Mouse (Mus musculus) spleen, embryonic (tissue): Measurements from ENCODE around the gene Ccdc149.

Source experiments
- CTCF ChIA-PET: fragments of 350-600 bp; sonication (Branson Sonifier 250); formaldehyde crosslinking; loops from one replicate; lab custom pipeline; 2022; lab: Charles Lee

Ccdc149 gene

DNA sequence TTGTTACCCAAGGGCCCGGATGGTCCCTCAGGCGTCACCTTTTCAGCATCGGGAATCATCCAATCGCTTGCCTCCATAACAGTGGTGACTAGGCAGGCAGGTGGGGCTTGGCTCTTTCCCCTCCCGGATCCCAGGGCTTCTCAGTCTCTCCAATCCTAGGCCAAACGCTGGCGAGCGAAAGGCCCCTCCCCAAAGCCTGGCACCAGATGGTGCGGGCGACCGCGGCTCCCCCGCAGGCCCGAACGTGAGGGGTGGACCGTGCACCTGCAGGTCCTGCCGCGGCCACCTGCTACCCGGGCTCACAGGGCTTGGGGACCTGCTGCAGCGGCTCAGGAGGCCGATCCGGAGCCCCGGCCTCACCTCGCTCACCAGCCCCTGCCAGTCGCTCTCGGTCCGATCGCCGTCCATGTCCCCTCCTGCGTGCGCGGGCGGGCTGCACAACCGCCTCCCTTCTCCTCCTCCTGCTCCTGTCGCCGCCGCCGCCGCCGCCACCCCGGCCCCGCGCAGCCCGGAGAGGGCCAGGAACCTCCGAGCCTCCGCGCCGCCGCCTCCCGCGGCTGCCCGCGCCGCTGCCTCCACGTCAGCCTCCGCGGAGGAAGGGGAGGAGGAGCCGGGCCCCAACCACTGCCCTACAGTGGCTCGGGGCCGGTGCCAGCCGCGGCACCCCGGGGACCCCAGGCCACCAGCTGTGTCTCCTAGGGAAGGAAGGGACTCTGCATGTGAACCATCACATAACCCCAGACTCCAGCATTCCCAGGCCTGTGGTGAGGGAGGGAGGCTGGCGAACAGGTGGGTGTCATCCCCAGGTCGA is at the start of gene Ccdc149:
Gene Ccdc149, minus strand, starts transcription at position 531 of the 811 bp plus-strand sequence.
- CTCF ChIA-PET: no interaction called here

DNA sequence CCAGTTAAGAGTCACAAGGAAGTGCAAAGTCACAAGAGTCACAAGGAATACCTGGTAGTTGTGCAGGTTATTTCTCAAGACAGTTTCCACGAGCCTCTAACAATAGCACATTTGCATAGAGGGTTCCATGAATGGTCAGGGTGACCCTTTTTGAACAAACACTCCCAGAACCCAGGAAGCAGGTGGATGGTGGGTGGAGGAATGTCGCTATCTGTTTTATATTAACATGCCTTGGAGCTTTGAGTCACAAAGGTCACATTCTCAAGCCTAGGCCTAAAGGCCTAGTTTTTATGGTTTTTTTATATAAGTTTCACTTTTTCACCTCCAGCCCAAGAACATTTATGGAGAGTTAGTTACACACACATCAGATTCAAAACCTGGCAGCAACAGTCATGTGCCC is 48.6 kb upstream of the Ccdc149 start:
- CTCF ChIA-PET: no interaction called here

DNA sequence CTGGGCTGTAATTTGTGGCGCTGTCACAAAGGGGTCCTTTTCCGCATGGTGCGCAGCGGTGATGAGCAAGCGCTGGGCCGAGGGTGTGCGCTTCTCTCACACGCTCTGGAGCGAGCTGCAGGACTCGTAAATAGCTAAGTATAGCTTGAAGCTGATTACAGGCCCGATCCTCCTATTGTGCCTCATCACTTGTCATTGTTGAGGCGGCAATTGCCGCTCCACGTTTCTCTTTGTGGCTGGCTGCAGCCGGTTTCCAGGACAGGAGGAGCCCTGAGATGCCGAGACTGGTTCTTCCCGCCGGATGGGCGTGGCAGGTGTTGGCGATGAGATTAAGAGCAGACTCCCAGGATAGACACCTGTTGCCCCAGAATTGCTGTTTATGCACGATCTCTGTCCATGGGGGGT is 44.8 kb upstream of the Ccdc149 start:
- CTCF ChIA-PET: interaction anchor here (0.6 kb wide), 1 partner anchor 333 kb away, joined by 3 read pairs; no protein-coding TSS in a partner anchor

DNA sequence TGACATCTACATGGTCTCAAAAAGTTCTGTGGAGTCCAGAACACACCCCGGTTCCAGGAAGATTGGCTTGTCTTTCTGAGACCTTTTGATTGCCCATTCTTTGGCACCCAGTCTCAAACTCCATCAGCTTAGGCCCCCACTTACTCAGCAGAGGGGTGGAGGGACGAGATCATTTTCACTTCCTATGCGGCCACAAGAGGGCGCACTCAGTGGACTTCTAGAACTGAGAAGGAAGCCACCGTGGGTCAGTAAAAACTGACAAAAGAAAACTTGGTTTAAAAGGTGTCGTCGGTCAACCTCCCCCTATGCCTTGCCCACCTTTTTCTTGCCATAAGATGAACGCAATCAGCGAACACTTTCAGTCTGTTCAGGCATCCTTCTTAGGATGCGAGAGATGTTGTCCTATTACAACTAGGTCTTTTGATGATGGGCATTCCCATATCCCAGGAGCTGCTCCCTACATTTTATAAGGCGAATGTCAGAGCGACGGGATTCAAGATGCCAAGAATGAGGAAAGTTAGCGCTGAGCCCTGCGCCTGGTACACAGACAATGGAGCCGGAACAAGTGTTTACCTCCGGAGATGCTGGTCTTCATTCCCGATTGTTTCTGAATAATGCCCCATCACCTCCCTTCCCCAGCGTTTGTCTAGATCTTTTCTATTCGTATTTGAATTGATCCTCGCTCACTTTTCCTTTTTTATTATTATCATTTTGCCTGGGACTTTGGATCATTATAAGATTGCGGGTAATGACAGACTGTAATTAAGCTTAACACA is 44.1 kb upstream of the Ccdc149 start:
- CTCF ChIA-PET: interaction anchor here (0.6 kb wide), 1 partner anchor 334 kb away, joined by 3 read pairs; no protein-coding TSS in a partner anchor

DNA sequence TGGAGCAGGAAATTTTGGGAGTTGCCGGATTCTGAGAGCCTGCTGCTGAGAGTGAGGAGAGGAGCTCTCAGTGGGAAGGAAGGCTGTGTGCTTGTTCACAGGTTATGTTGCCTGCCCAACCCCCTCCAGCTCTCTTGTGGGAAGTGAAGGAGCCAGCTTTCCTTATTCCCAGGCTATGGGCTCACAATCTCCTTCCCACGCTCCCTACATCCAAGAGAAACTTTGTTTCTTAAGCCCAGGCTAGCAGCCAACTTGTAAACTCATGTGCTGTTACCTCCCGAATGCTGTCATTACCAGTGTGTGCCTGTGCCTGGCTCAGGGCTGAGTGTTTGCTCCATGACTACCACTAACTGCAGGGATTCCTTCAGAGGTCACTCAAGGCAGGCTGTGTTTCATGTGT is 39.8 kb upstream of the Ccdc149 start:
- CTCF ChIA-PET: no interaction called here

DNA sequence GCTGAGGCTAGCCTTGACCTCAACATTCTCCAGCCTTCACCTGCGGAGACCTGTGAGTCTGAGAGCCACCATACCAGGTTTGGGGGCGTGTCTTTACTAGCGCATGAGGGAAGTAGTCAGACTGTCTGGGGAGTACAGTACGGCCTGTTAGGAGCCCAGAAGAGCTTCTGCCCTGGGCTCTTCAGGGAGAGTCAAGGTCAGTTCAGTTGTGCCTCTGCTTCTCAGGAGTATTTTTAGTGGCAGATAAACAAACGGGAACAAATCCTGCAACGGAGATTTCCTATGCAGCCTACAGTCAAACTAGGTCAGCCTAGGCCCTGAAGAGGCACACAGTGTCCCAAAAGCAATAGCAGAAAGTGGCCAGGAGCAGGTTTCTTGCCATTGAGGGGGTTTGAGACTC is 38.1 kb upstream of the Ccdc149 start:
- CTCF ChIA-PET: no interaction called here

GRCm38 (mm10) chr5:52504666-52505065 is 33.3 kb upstream of the Ccdc149 start:
- CTCF ChIA-PET: no interaction called here

- CTCF ChIA-PET: no interaction called here
Observed at GRCm38 (mm10) chr5:52504148-52504547, 32.8 kb upstream of the Ccdc149 start.

DNA sequence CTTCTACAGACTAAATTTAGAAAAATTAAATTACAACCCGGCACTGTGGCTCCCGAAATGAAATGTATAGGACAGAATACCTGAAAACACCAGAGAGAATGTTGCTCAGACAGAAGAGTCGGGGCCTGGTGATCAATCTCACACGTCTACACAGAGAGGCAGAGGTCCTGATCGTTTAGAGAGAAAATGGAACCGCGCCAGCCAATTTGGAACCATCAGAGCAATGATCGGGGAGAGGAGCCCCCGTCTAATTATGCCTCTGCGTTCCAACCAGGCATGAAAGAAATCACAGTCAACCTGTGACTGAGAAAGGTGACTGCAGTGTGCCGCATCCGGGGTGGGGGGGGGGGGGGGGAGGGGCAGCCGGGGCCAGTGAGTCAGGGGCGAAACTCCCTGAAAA is 24.4 kb upstream of the Ccdc149 start:
- CTCF ChIA-PET: no interaction called here

DNA sequence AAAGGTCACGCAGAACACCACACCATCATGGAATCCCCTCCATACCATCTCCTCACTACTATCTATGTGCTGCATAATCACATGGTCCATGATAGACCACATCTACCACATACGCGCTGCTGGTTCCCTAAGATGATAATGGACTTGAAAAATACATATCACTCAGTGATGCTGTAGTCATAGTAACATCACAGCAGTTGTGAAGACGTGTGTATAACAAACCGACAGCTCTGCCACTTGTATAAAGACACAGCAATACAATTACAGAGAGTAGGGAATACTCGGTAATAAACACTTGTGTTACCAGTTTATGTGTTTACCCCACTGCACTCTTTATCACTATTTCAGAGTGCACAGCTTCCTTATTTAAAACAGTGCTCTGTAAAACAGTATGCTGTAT is 20.2 kb upstream of the Ccdc149 start:
- CTCF ChIA-PET: no interaction called here

DNA sequence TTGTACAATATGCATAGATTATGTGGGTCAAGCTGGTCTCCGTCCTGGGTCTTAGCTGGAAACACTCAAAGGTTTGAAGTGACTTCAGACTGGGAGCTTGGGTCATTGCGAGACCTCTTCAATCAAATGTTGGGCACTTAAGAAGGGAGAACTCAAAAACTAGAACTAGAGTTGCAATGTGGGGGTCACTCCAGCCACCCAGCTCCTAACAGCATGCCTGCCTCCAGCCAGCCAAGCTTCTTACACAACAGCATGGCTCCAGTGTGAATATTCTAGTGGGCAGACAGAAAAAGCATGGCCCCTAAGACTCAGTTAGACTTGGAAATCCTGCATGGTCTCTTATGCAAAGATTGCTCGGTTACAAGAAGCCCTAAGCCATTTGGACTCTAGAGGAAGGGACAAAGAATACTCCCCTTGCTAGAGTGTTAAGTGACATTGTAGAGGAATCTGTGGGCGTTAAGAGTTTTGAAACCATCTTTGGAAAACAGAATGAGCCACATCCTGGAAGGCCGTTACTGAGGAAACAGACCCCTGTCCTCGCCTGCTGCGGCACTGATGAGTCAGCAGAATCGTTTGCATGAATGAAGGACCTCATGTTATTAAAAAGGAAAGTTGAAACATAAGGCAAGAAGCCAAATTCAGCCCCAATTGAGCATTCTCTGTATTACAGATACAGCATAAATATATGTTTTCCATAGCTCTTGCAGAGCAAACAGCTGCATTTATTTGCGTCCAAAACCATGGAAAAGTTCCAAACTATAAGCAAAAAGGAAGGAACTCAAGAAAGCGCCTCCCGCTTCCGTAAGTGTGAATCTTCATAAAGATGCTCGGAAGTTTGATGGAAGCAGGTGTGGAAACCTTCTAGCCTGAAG is 16.5 kb upstream of the Ccdc149 start:
- CTCF ChIA-PET: no interaction called here

GRCm38 (mm10) chr5:52476826-52477225 is 5.5 kb upstream of the Ccdc149 start:
- CTCF ChIA-PET: no interaction called here

GRCm38 (mm10) chr5:52476292-52476701 is 5.0 kb upstream of the Ccdc149 start:
- CTCF ChIA-PET: no interaction called here

DNA sequence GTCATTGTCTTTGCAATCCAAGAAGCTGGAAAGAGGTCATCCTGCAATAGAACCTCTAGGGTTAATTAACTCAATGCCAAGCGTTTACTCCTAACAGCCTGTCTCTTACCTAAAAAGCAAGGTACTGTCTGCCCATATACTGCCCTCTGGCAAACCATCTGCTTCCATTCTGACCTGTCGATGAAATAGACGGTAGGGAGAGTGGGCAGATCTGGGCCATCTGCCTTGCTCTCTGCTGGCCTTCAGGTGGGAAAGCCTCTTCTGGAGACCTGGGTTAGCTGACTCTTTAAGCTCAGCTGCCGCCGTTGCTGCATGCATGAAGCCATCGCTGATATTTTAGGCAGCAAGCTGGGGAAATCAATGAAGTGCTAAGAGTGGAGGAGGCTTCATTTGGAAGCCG is 2.7 kb upstream of the Ccdc149 start:
- CTCF ChIA-PET: no interaction called here

GRCm38 (mm10) chr5:52470551-52470950 is 770 bp downstream of the Ccdc149 start:
- CTCF ChIA-PET: no interaction called here

- CTCF ChIA-PET: no interaction called here
Observed at GRCm38 (mm10) chr5:52467841-52468240, 3.5 kb downstream of the Ccdc149 start.

DNA sequence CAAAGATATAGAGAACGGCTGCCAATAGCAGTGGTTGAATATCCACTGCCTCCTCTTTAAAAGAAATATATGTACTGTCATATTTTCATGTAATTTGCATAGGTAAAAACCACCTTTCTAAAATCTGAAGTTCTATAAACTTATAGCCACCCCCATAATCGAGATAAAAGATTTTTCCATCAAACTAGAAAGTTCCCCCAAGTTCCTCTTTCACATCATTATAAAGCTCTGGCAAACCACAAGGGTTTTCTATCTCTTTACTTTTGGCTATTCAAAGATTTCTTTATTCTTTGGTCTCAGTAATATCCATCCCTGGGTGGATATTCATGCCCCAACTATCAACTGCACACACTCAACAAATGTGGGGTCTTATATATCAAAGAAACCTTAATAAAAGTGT is 8.9 kb downstream of the Ccdc149 start:
- CTCF ChIA-PET: no interaction called here

DNA sequence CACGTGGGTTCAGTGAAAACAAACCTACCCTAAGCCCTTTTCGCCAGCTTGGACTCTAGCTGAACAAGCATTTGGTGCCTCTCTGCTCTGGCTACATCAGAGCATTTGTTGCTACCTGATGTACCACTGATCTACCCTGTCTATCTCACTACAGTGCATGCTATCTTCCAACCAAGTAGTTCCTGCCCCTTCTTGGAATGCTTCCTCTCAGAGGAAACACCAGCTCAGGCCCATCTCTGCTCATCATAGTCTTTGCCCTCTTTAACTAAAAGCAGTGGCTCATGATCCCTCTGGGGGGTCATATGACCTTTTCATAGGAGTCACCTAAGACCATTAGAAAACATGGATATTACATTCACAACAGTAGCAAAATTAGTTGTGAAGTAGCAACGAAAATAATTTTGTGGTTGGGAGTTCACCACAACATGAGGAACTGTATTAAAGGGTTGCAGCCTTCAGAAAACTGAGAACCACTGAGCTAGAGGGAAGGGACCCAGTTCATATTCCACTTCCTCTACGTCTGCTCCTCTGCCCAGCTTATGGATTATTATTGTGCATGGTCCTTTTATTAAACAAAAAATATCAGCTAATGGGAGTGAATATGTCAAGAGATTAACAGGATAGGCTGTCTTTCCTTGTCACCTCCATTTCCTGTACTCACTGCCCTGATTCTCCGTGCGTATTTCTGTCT is 9.7 kb downstream of the Ccdc149 start:
- CTCF ChIA-PET: no interaction called here

DNA sequence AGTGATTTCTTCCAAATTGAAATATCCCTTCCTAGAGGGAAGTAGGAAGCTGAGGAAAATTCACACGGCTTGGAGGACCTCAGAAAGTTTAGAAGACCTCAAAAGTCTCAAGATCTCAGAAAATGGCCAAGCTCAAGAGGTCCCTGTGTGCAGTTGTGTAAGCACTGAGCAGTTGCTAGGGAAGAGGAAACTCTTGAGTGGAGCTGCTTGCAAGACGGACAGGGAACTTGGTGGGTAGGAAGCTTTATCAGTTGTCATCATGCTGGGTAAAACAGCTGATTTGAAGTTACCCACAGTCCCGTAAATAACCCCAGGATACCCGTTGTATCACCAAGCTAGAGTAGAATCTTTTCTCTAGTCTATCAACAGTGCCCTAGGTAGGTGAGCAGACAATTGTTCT is 12.0 kb downstream of the Ccdc149 start:
- CTCF ChIA-PET: no interaction called here

DNA sequence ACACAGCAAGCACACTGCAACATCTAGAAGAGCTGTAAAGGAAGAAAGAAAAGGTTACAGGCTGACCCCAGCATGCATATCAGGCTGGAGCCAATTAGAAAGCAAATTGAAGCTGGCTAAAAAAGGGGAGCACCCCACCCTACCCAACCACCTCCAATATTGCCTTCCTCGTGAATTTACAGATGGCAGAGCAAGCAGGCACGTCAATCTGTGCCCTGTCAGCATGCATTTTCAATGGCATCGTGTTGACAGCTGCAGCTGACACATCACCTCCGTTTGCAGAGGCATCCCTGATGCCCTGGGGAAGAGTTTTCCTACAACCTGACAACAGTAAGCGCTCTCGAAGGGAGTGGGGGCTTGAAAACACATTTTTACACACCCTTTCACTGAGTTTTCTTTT is 14.2 kb downstream of the Ccdc149 start:
- CTCF ChIA-PET: no interaction called here

- CTCF ChIA-PET: no interaction called here
Observed at GRCm38 (mm10) chr5:52450821-52451220, 20.5 kb downstream of the Ccdc149 start.
